Mouse (Mus musculus): ENCODE data around the gene Gm3336.

DNA sequence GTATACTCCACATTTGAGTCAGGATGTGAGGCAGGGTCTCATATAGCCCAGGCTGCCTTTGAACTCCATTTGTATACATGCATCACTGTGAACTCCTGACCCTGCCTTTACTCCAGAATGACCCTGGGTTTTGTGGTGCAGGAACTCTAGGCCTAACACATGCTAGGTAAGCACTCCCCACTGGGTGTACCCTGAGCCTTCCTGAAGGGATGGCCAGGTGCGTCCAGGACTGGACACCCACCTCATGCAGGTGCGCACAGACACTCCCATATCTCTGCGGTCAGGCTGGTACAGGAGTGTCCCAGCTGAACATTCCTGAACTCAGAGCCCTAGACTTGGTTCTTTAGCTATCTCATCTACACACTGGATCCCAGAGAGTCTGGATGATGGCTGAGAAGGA, 44.2 kb upstream of the Gm3336 start:
- no peak for TF ChIP-seq CTCF (IDR thresholded peaks at IDR 0.05; ENCODE audit: insufficient read depth, low read length)
- TF ChIP-seq POLR2A (IDR thresholded peaks at IDR 0.05; ENCODE audit: borderline replicate concordance, extremely low read depth, low read depth, low read length), result no peak

Data from lung, adult 2 months (tissue).